Mouse (Mus musculus) CH12F3 (cell line): ENCODE results near the gene Garnl3.
"Not testable (repeated sequence)": the region's sequence is repeated elsewhere in the genome, so short reads cannot be mapped to it uniquely, and the experiment has no call there.

Experiments
- in situ Hi-C: fragments of 300-500 bp; cut with MboI; formaldehyde crosslinking; loops from 2 replicates; pipeline ENCODE4 v1.14.3; 2020; ENCODE audit warnings: low sequenced_read_pairs

The Garnl3 gene

DNA sequence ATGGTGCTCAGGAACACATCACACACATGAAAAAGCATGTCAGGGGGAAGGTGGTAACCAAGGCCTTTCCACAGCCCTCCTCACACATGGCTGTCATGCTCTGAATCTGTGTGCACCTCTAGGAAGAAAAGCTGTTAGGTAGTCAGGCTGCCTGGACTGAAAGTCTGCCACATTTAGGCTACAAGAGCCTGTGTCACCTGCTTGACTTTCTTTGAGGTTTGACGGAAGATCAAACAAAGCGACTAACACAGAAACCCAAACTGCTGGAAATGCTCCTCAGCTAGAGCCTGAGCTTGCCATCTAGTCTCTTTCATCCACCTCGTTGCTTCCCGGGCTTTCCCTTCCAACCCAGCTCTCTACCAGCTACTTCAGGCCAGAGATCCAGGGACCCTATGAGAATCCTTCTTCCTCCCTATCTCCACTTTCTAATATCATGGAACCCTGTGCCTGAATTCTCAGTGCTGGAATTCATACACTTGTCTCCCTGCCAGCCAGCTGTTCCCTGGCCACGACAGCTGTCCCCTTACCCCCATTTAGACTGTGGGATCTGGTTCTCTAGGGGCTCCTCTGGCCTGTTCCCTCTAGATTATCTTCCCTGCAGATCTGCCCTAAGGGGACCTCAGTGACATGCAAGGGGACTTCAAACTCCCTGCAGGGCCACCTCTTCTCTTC, 98.9 kb downstream of the Garnl3 start:
- in situ Hi-C loops: no loop called here

DNA sequence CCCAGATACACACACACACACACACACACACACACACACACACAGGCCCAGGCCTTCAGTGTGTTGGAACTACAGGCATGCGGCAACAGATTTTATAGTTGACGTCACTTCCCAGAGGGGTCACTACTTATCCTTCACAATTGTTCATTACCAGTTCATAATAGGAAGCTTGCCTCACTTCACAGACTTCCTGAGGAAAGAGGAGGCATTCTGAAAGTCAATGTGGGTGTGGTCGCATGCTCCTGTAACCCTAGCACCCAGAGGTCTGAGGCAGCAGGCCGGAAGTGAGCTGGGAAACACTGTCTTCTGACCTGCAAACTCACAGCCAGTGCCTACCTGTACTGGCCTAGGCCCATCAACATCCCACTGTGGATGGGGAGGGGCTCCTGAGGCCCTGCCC, 106.4 kb downstream of the Garnl3 start:
- in situ Hi-C loops: no loop called here

DNA sequence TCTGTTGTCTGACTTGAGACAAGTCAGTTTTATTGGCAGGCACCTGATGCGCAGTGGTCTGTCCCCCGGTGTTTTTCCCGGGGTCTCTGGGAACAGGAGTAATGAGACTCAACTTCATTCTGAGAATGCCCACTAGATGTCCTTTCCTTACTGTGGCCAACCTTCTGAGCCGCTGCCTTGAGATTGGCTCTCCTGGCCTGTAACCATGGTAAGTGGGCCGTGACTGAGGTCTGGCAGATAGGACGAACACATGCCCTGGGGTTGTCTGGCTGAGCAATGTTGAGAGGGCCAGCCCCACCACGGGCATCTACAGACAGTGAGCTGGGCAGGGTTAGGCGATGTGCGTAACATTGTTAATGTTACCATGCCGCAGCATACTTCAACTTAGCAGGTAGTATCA, 106.9 kb downstream of the Garnl3 start:
- in situ Hi-C loops: no loop called here

DNA sequence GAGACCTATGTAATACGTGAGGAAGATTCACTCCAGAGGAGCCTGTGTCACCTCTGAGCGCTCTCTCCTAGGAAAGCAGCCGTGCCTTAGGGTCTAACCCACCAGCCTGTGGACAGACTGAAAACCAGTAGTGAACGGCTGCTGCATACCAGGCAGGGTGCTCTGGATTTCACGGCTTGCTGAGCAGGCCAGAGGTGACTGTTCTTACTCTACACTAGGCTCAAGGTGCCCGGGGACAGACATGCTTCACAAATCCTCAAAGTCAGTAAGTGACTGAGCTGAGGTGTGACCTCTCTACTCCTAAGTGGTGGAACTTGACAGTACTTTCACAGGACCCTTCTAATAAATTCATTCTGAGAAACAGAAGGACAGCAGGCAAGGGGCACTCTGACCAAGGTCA, 108.6 kb downstream of the Garnl3 start:
- in situ Hi-C loops: no loop called here

DNA sequence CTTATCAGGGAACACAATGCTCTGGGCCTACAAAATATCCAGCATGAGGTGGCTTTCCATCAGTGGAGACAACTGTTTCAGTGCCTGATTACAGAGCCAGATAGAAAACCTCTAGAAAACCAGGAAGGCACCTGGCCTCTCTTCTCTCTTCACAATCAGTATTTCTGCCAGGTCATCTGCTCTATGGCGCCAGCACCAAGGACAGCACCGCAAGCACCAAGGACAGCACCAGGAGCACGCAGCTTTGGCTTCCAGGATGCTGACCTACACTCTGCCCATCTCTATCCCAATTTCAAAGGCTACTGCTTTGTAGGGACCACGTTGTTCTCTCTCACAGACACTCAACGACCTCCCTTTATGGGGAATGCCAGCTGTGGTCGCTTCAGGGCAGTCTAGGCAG, 113.4 kb downstream of the Garnl3 start:
- in situ Hi-C loops: no loop called here

DNA sequence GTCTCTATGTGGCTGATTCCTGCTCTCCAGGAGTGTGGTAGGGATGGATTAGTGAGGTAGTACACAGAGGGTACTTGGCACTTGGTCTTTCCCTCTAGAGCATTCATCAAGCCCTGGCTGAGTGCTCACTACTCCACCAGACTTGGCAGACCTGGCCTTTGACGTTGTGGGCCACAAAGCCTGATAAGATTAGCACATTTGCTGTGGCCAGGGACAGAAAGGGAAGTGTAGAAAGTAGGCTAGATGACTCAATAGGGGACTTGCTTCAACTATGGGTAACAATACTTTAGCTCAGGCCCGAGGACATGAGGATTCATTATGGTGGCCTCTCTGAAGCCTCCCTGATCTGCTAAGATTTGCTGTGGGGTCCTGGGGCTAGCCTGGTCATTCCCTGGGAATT, 114.3 kb downstream of the Garnl3 start:
- in situ Hi-C loops: no loop called here

DNA sequence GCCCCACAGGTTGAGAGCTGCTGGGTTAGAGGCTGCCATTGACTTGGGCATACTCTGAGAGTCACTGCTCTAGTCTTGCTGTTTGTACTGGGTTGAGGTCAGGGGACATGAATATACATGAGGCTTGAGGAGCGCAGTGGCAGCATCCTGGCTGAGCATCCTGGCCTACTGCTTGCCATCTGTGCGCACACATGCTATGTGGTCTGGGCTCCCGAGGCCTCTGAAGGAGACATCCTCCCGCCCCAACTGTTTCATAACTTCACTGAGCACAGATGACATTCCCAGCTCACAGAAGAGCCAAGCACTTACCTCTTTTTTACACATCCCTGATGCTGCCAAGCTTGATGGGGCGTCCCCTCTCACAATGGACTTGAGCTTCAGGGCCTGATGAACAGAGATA, 116.6 kb downstream of the Garnl3 start:
- in situ Hi-C loops: no loop called here

DNA sequence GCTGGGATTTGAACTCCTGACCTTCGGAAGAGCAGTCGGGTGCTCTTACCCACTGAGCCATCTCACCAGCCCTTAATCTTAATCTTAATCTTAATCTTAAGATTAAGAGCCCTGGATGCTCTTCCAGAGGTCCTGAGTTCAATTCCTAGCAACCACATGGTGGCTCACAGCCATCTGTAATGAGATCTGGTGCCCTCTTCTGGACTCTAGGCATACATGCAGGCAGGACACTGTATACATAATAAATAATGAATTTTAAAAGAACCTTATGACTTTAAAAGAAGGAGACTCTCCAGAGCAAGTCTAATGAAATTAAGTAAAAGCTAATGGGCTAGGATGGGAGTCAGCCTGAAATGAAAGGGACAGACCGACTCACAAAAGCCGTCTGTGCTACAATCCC, 122.4 kb downstream of the Garnl3 start:
- in situ Hi-C loops: not testable (repeated sequence)

DNA sequence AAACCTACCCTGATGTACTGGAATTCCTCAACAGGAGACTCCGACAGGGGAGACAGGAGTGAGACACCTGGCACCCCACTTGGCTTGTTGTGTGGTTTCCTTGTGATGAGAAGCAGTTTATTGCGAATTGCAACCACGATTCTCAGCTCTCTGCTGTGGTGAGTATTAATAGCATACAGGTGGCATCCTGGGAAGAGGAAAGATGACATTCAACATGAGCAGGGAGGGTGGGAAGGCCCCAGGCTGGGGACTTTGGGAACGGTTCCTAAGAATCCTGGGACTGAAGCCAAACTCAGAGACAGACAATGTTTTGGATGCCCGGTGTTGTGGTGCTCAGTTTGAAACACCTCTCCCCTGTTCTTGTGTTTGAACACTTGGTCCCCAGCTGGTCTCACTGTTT, 126.4 kb downstream of the Garnl3 start:
- in situ Hi-C loops: no loop called here

DNA sequence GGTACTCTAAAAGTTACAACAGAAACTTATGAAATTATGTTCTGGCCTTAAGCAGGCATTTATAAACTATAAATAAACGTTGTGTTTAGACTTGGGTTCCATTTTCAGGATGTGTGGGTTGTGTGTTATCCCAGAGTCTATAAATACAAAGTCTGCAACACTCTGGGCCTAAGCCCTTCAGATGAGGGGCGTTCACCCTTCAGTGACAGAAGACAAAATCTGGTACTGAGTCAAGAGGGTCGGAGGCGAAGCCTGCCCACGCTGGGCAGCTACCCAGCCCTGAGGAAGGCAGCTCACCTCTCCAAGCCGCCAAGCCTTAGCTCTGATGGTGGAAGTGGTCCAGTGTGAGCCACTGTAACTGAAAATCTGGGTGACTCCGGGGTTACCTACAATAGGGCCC, 129.3 kb downstream of the Garnl3 start:
- in situ Hi-C loops: no loop called here

DNA sequence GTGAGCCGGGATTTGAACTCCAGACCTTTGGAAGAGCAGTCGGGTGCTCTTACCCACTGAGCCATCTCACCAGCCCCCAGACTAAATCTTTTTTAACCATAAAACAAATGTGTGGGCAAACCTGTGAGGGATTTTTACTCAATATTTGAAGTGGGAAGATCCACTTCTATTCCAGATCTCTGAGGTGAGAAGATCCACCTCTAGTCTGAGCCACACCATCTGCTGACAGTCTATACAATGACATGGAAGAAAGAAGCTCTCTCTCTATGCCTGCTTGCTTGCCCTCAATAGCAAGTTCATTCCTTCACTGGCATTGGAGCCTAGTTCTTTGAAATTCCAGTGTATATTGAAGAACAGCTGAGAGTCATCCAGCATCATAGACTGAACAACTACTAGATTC, 131.7 kb downstream of the Garnl3 start:
- in situ Hi-C loops: no loop called here

DNA sequence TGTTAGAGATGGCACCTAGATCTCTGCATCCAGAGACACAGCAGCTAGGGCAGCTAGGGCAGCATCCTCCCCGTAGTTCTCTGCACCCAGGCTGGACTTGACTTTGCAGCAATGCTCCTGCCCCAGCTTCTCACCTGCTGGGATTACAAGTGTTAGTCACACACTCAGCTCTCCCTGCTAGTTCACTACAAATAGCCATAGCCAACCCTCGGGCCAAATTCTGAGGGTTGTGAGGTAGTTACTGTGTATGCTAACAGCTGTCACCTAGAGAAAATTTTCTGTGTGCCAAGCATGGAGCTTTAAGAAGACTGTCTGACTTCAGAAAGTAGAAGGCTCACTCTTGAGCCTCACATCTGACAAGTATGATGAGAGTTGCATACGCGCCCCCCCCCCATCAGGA, 133.7 kb downstream of the Garnl3 start:
- in situ Hi-C loops: no loop called here

DNA sequence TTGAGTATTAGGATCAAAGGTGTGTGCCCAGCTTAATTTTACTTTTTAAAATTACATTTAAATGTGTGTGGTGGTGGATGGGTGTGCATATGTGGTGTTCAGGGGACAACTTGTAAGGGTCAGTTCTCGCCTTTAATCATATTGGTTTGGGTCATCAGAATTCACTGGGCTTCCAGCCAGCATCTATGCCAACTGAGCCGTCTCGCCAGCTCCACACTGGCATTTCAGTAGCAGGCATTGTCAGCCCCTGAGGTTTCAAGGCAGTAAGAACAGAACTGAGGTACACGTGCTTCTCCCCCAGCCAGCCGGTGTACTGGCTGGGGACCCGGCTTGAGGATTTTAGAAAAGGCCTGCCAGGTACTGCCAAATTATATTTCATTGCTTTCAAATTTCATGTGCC, 134.4 kb downstream of the Garnl3 start:
- in situ Hi-C loops: no loop called here

DNA sequence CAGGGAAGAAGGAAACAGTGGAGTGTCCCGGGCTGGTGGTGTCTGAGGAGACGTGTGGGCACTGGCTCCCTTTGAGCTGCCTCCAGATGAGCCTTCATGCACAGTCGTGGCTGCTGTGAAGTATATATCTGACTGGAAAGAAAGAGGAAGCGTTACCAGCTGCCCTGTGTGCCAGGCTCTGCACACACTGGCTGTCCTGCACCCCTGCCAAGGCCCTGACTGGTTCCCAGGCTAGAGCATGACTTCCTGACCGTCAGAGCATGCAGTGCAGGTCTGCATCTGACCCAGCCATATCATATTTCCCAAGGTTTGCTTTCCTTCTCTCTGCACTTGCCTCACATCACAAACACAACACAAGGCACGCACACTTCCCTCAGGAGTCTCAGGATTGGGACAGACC, 139.3 kb downstream of the Garnl3 start:
- in situ Hi-C loops: no loop called here

DNA sequence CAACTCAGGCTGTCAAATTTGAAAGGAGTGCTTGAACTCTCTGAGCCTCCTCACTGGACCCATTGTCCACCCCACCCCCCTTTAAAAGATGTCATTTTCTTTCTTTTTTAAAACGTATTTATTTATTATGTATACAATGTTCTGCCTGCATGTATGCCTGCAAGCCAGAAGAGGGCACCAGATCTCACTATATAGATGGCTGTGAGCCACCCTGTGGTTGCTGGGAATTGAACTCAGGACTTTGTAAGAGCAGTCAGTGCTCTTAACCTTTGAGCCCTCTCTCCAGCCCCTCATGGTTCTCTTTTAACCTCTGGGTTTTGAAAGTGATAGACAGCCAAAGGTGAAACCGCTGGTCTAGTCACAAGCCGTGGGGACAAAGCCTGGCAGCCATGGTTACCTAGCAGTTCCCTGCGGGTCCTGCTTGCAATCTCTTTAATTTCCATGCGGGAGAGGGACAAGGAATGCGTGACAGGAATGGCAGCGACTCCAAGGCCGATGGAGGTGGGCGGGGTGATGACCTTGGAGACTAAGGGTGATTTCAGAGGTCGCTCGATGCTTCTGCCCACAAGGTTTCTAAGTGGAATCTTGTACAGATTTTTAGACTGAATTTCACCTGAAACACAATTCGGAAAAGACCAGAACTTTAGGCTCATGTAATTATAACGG, 141.2 kb downstream of the Garnl3 start:
- in situ Hi-C loops: no loop called here

DNA sequence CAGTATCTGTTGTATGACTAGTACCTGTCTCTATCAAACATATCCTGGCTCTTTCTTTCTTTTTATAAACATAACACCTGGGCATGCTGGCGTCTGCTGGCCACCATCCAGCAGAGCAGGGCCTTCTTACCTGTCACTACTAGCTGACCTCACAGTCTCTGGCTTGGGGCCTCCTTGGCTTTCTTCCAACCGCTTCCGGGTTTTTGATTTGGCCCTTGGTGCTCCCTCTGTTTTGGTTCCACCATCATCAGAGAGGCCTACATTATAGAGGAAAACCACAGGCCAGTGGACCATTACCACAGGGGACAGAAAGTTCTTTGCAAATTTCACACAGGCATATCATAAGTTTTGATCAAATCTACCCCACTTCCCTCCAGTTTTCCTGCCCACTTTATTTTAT, 142.1 kb downstream of the Garnl3 start:
- in situ Hi-C loops: no loop called here

DNA sequence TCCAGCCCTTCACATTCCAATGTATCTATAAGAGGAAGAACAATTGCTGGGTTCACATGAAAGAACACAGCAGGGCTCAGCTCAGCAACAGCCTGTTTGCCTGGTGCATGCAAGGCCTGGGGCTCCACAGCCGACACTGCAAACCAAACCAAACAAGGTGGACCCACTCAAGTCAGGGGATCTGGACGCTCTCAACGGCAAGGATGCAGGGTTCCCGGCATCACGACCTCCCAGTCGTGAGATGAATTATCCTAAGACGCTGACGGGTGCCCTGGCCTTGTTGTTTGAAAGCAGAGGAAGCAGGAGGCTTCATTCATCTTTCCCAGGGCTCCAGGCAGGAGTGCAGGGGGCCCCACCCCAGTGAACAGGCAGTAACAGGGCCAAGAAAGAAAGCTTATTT, 145.6 kb downstream of the Garnl3 start:
- in situ Hi-C loops: no loop called here

DNA sequence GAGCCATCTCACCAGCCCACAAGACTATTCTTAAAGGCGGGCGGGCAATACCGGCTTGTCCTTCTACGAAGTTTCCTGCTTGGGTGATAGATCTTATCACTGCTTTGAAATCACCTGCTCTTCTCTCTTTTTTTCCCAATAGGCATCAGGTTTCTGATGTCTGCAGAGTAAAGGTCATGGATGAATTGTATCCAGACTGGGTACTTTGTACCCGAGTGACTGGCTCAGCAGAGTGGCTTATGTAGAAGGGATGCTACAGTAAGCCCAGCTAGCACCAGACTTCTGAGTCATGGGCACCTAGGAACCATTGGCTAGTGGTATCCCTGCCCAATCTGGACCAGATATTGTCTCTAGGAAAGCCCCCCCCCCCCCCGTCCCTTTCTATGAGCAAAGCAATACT, 147.8 kb downstream of the Garnl3 start:
- in situ Hi-C loops: no loop called here

DNA sequence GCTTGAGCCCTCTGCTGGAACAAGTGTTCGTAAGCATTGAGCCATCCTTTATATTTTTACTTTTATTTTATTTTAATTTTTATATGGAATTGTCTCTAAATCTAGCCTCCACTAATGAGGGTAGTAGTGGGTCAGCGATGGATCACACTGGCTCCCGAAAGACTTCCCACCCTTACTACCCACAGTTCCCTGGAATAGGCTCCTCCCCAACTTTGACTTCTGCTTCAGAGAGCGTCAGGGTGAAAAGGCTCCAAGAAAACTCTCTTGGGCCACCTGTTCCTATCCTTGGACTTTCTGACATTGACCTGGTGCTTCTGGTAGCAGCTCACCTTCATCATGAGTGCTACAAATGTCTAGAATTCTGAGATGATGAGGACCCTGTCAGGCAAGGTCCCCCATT, 148.8 kb downstream of the Garnl3 start:
- in situ Hi-C loops: no loop called here

DNA sequence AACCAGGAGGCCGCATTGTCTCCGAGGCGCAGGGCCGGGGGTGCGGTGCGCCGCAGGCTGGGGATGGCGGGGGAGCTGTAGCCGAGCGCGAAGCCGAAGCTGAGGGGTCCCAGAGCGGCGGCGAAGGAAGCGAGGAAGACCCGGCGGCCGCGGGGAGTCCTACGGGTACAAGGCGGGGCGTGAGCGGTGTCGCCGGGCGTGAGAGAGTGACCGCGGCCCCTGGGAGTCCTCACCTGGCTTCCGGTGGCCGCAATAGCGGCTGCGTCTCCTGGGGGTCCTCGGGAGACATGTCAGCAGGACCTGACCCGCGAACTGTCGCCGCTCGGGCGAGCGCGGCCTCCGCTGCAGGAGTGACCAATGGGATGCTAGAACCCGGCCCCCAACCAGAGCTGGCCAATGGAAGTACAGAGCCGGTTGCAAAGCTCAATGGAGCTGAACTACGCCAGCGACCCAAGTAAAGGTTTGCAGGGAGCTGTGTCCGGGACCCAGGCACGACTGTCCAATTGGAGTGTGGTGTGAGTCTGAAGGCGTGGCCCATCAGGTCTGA, 149.7 kb downstream of the Garnl3 start, which contains the start of gene Slc2a8:
Gene Slc2a8 (minus strand): TSS at position 359 of the 547 bp plus-strand sequence.
- in situ Hi-C loops: no loop called here

DNA sequence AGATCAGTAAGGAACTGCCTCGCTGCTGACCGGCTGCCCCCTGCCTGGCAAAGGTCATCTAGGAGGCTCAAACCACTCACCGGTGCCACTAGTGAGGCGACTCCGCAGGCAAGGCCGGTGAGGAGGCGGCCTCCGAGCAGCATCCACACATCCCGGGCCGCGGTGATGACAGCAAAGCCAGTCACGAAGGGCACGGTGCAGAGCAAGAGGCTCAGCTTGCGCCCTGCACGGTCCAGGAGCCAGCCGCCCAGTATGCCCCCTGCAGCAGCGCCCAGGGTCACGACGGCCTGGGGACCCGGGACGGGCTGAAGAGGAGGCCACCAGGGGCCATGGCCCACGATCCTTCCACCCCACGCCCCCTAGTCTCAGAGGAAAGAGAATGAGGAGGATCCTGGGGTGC, 150.2 kb downstream of the Garnl3 start:
- in situ Hi-C loops: no loop called here

DNA sequence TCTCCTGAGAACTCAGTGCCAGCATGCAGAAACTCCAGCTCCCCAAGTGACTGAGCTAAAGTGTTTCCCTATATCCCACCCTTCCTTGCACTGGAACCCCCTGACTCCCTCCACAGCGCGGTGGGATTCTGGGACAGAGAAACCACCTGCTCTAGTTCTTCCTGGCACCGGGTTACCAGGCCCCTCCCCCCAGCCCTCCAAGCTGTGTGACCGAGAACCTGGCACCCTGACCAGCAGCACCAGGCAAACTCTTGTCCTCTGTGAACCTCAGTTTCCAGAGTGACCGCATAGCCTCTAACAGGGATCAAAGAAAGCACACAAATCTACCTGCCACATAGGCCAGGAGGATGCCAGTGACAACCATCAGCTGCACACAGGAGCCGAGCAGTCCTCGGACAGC, 151.8 kb downstream of the Garnl3 start:
- in situ Hi-C loops: no loop called here

DNA sequence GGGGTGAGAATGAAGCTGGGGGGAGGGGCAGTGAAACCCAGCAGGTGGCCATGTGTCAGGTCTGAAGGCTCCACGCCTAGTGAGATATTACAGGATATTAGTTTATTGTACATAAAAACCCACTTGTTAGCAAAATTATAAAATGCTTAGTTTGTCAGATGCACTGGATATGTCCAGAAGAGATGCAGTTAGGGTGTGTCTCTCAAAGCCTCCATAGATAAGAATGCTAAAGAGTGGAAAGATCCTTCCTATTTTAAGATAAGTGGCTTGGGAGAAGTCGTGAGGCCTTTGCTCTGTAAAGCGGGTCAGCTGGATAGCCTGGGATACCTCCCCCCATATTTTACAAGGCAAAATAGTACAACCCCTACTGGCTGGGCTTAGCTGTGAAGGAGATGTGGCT, 152.8 kb downstream of the Garnl3 start:
- in situ Hi-C loops: no loop called here
